Mouse (Mus musculus): ENCODE data around the gene Pi16.

DNA sequence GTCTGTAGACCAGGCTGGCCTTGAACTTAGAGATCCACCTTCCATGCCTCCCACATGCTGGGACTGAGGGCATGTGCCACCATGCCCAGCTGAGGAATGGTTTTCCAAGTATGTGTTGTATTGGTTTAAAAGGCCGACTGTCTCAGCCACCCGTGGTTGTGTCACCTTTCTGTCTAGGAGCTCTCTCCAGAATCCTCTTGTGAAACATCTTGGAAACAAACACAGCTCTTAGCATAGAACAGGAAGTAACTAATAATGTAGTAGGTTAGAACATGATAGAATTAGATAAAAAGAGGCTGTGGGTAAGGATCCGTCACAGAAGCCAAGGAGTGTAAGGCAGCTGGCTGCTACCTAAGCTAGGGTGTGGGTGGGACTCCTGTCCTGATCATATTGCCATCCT lies 24.5 kb upstream of the Pi16 start:
- TF ChIP-seq CTCF (IDR thresholded peaks at IDR 0.05; ENCODE audit: control insufficient read depth, insufficient read depth, low read length) (no peak), POLR2A (IDR thresholded peaks at IDR 0.05; ENCODE audit: borderline replicate concordance, control insufficient read depth, low read depth, low read length) (no peak)

Measured in bone marrow, adult 2 months (tissue).